Mouse (Mus musculus) liver, embryonic 16.5 days (tissue): ENCODE measurements at regions not wholly inside any gene's neighbourhood (a gene's known extent, or its start where the extent isn't known, plus 50 kb on each side); places are given as distances from the start of the nearest gene placed in this dataset.

ENCODE experiments used
- ATAC-seq: fragments of 200-750 bp; cut with Nextera tagmentation; 2 replicates; pipeline ENCODE4 v1.8.0; 2017; ENCODE audit warnings: low read depth, mild to moderate bottlenecking, moderate number of reproducible peaks, moderate library complexity
- H3K27ac ChIP-seq: fragments of 300-500 bp; sonication (generic); 2 replicates; pipeline ENCODE4 v1.5.1; 2014; ENCODE audit warnings: mild to moderate bottlenecking, low read length
- H3K27me3 ChIP-seq: fragments of 300-500 bp; sonication (generic); 2 replicates; pipeline ENCODE4 v1.6.1; 2014; ENCODE audit warnings: low read depth, low read length, mixed read lengths; ENCODE audit not compliant: control insufficient read depth, insufficient read depth
- H3K36me3 ChIP-seq: fragments of 300-500 bp; sonication (generic); 2 replicates; pipeline ENCODE4 v1.6.1; 2014; ENCODE audit warnings: mild to moderate bottlenecking; ENCODE audit not compliant: control insufficient read depth, insufficient read depth
- H3K4me1 ChIP-seq: fragments of 300-500 bp; sonication (generic); 2 replicates; pipeline ENCODE4 v1.6.1; 2014; ENCODE audit warnings: low read depth, low read length, mixed read lengths; ENCODE audit not compliant: control insufficient read depth
- H3K4me2 ChIP-seq: fragments of 300-500 bp; sonication (generic); 2 replicates; pipeline ENCODE4 v1.6.1; 2014; ENCODE audit warnings: low read depth, low read length, mixed read lengths
- H3K4me3 ChIP-seq: fragments of 300-500 bp; sonication (generic); 2 replicates; pipeline ENCODE4 v1.5.1; 2014; ENCODE audit warnings: low read depth, mild to moderate bottlenecking, low read length
- H3K9ac ChIP-seq: fragments of 300-500 bp; sonication (generic); 2 replicates; pipeline ENCODE4 v1.6.1; 2014; ENCODE audit warnings: low read depth, low read length
- H3K9me3 ChIP-seq: fragments of 300-500 bp; sonication (generic); replicated peaks from 2 replicates; pipeline ENCODE4 v1.6.1; 2016; ENCODE audit warnings: low read length; ENCODE audit not compliant: control insufficient read depth
- WGBS: fragments of 180-500 bp; shearing (Covaris S2); extraction: QIAGEN DNeasy Blood & Tissue Kit; methylation state at CpG from one replicate; pipeline ENCODE4 v1.1.7; 2014; ENCODE audit not compliant: insufficient replicate concordance; 5-methylcytosine and 5-hydroxymethylcytosine counted together

- WGBS, result 63% methylated on average over 2 of the region's 2 CpGs
- no peak overlapping the region for H3K4me2 ChIP-seq
- no peak for ATAC-seq
Measured at GRCm38 (mm10) chr9:47123113-47123512, 124.6 kb downstream of the Gm4791 start.

GRCm38 (mm10) chr9:47125517-47125916 lies 127.0 kb downstream of the Gm4791 start:
- Histone ChIP-seq H3K9ac (no peak overlapping the region), H3K4me1 (no peaks in the 10 kb centered on the region), H3K4me3 (no peak overlapping the region), H3K27ac (no peak overlapping the region), H3K27me3 (no peaks in the 10 kb centered on the region), H3K4me2 (no peak overlapping the region), H3K9me3 (no peaks in the 10 kb centered on the region), H3K36me3 (no peaks in the 10 kb centered on the region)
- 55% methylated on average over 3 of the region's 3 CpGs for WGBS
- ATAC-seq, result no peak

More at GRCm38 (mm10) chr9:47123113-47123512, 124.6 kb downstream of the Gm4791 start:
- Histone ChIP-seq H3K27ac (no peak overlapping the region), H3K9me3 (no peaks in the 10 kb centered on the region), H3K9ac (no peak overlapping the region), H3K4me1 (no peaks in the 10 kb centered on the region), H3K27me3 (no peaks in the 10 kb centered on the region), H3K4me3 (no peak overlapping the region), H3K36me3 (no peaks in the 10 kb centered on the region)

DNA sequence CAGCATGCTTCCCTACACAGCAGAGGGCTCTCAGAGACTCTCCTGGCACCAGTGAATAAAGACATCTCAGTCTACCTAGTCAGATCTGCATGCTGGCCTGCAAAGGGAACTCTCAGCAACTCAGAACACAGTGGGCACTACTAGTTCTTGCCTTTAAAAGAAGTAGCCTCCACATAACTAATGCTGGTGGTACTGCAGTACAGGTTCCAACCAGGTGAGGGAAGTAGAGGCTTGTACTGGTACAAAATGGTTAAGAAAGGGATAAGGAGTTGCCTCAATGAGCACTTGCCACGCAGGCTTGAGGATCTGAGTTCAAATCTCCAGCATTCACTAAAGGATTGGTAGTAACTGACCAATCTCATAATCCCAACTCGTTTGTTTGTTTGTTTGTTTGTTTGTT lies 127.7 kb downstream of the Gm4791 start:
- Histone ChIP-seq H3K4me1 (no peaks in the 10 kb centered on the region), H3K4me2 (no peak overlapping the region), H3K36me3 (no peaks in the 10 kb centered on the region), H3K27me3 (no peaks in the 10 kb centered on the region), H3K27ac (no peak overlapping the region), H3K9me3 (no peaks in the 10 kb centered on the region), H3K9ac (no peak overlapping the region), H3K4me3 (no peak overlapping the region)
- ATAC-seq, result no peak
- 27% methylated on average over 2 of the region's 2 CpGs for WGBS

DNA sequence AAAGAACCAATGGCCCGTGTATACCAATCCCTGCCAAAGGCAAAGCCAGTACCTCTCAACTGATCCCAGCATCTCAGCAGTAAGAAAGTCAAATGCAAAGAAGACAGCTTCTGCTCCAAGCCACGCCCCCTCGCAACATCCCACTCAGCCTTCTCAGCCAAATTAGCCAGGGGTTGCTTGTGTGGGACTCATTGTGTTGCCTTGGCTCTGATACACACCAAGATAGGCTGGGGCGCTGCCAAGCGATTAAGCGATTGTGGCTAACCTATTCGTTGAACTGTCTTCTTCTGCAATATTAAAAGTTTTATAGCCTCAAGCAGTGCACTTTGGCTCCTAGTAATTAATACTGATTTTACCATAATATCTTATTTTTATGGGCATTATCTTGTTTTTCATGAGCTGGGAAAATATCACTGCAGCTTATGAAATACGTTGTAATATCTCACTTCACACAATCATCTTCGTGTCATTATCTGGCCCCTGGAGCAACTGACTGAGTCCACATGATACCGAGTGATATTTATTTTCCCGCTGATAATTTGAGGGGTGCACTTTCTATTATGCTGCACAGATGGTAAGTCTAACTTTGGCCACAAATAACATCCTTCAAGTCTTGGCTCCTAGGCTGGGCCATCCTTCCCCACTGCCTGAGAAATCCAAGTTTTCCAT lies 129.3 kb downstream of the Gm4791 start:
- no peaks in the 10 kb centered on the region for H3K27me3 ChIP-seq
- H3K36me3 ChIP-seq, result no peaks in the 10 kb centered on the region
- no peaks in the 10 kb centered on the region for H3K9me3 ChIP-seq
- H3K9ac ChIP-seq, result no peak overlapping the region
- H3K4me3 ChIP-seq, result no peak overlapping the region
- no peak for ATAC-seq
- no peak overlapping the region for H3K27ac ChIP-seq
- H3K4me2 ChIP-seq, result no peak overlapping the region
- no peaks in the 10 kb centered on the region for H3K4me1 ChIP-seq
- WGBS, result 64% methylated on average over 11 of the region's 11 CpGs

GRCm38 (mm10) chr9:47129101-47129500 lies 130.6 kb downstream of the Gm4791 start:
- Histone ChIP-seq H3K27me3 (no peaks in the 10 kb centered on the region), H3K4me2 (no peak overlapping the region), H3K4me3 (no peak overlapping the region), H3K36me3 (no peaks in the 10 kb centered on the region), H3K27ac (no peak overlapping the region), H3K9me3 (no peaks in the 10 kb centered on the region), H3K4me1 (no peaks in the 10 kb centered on the region; the same call in 1 of the 2 replicates), H3K9ac (no peak overlapping the region)
- ATAC-seq, result no peak

DNA sequence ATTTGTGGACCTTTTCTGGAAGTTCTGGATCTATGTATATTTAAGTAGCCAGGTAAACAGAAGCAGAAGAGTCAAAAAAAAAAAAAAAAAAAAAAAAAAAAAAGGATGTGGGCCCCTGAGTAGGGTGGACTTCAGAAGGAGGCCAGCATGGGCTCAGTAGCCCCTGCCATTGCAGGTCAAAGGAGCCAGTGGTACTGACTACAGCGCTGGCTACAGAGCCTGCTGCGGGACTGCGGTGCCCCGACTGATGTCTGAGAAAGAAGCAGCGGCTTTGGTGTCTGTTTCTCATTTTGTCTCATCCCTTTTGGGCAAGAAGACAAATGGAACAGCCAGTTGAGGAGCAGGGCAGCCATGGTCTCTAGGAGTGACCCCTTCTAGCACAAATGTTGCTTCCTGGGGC lies 134.9 kb downstream of the Gm4791 start:
- H3K27me3 ChIP-seq, result no peaks in the 10 kb centered on the region
- ATAC-seq, result no peak
- peak overlapping the region; percentile 30; the same call in 1 of the 2 replicates for H3K4me2 ChIP-seq
- H3K4me3 ChIP-seq, result no peak overlapping the region
- no peaks in the 10 kb centered on the region for H3K36me3 ChIP-seq
- no peak overlapping the region for H3K9ac ChIP-seq
- H3K27ac ChIP-seq, result no peak overlapping the region
- H3K9me3 ChIP-seq, result no peaks in the 10 kb centered on the region
- 76% methylated on average over 5 of the region's 5 CpGs for WGBS
- no peaks in the 10 kb centered on the region; the same call in 1 of the 2 replicates for H3K4me1 ChIP-seq

GRCm38 (mm10) chr9:47133873-47134272 lies 135.3 kb downstream of the Gm4791 start:
- Histone ChIP-seq H3K9me3 (no peaks in the 10 kb centered on the region), H3K4me1 (no peaks in the 10 kb centered on the region; the same call in 1 of the 2 replicates), H3K36me3 (no peaks in the 10 kb centered on the region), H3K27ac (no peak overlapping the region), H3K4me3 (no peak overlapping the region), H3K9ac (no peak overlapping the region), H3K27me3 (no peaks in the 10 kb centered on the region), H3K4me2 (peak overlapping the region; percentile 30; the same call in 1 of the 2 replicates)
- ATAC-seq, result peak; percentile 71
- 31% methylated on average over 8 of the region's 8 CpGs for WGBS

DNA sequence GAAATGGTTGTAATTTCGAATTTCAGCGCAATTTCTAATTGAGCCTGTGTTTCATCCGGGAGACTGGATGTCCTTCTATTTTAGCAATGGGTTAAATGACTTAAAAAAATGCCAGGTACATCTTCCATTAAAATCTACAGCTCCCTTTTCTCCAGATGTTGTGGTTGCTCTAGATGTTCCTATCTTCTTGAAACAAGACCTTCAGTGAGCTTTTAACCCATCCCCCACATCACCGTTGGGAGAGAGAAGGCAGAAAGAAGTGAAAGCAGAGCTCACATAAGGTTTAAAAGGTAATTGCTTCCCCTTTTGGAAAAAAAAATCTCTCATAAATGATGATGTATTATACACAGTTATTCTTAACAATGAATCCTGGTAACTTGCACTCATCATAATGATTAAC lies 135.9 kb downstream of the Gm4791 start:
- Histone ChIP-seq H3K27ac (no peak overlapping the region), H3K4me2 (0 out of 2 replicates have a peak overlapping the region, but pooled peaks have one; percentile 14), H3K4me1 (no peaks in the 10 kb centered on the region; the same call in 1 of the 2 replicates), H3K9me3 (no peaks in the 10 kb centered on the region), H3K9ac (no peak overlapping the region), H3K27me3 (no peaks in the 10 kb centered on the region), H3K4me3 (no peak overlapping the region), H3K36me3 (no peaks in the 10 kb centered on the region)
- WGBS, result 47% methylated on average over 4 of the region's 4 CpGs
- no peak for ATAC-seq

GRCm38 (mm10) chr9:47136641-47137040 lies 138.1 kb downstream of the Gm4791 start:
- ATAC-seq, result no peak

More at GRCm38 (mm10) chr9:47136641-47137040, 138.1 kb downstream of the Gm4791 start:
- no peak overlapping the region for H3K9ac ChIP-seq
- H3K27ac ChIP-seq, result no peak overlapping the region
- 80% methylated on average over 5 of the region's 5 CpGs for WGBS
- H3K4me3 ChIP-seq, result no peak overlapping the region
- H3K4me2 ChIP-seq, result no peak overlapping the region
- no peaks in the 10 kb centered on the region for H3K9me3 ChIP-seq
- no peaks in the 10 kb centered on the region for H3K36me3 ChIP-seq
- no peaks in the 10 kb centered on the region for H3K27me3 ChIP-seq
- H3K4me1 ChIP-seq, result no peaks in the 10 kb centered on the region; the same call in 1 of the 2 replicates
